In genomic region chr5:127140651-127141050, GRCm38 (mm10) we compare ENCODE assay signal across 18 mouse cellular contexts.
"Had no signal": no experiment of that assay in that cellular context is flagged by ENCODE, and none has a peak within 500 bp of the region (broad histone marks: within the 10 kb centered on the region; RNA-seq: fewer than 3 reads in every experiment).

No protein-coding gene starts in this region.

- H3K9me3 ChIP-seq: midbrain, embryonic 13.5 days; midbrain, embryonic 15.5 days; neural tube, embryonic 13.5 days; neural tube, embryonic 15.5 days had no signal

- DNase-seq: lung, adult 18-20 months; lung, embryonic 14.5 days; lung, postnatal 10 days; lung, postnatal 4 days; retina, postnatal 1 day; right cerebral cortex, adult 18-20 months; right cerebral cortex, postnatal 25 days; right cerebral cortex, postnatal 4 days; spleen, adult 18-20 months; thymus, adult 18-20 months; thymus, postnatal 14 days; thymus, postnatal 36 days had no signal

- H3K27me3 ChIP-seq: midbrain, embryonic 13.5 days; midbrain, embryonic 15.5 days; neural tube, embryonic 13.5 days; neural tube, embryonic 15.5 days had no signal

- ATAC-seq: midbrain, embryonic 13.5 days; midbrain, embryonic 15.5 days had no signal

- H3K27ac ChIP-seq: midbrain, embryonic 13.5 days; midbrain, embryonic 15.5 days; neural tube, embryonic 13.5 days; neural tube, embryonic 15.5 days had no signal

- H3K9ac ChIP-seq: lung, embryonic 14.5 days; midbrain, embryonic 13.5 days; midbrain, embryonic 15.5 days; neural tube, embryonic 13.5 days; neural tube, embryonic 15.5 days had no signal

- H3K4me3 ChIP-seq: midbrain, embryonic 13.5 days; midbrain, embryonic 15.5 days; myocyte; neural tube, embryonic 13.5 days; neural tube, embryonic 15.5 days had no signal

- H3K4me2 ChIP-seq: lung, embryonic 14.5 days; midbrain, embryonic 11.5 days; midbrain, embryonic 13.5 days; midbrain, embryonic 15.5 days; neural tube, embryonic 13.5 days; neural tube, embryonic 15.5 days had no signal

- H3K36me3 ChIP-seq: midbrain, embryonic 13.5 days; midbrain, embryonic 15.5 days; neural tube, embryonic 13.5 days; neural tube, embryonic 15.5 days had no signal

- H3K4me1 ChIP-seq: midbrain, embryonic 15.5 days; neural tube, embryonic 13.5 days; neural tube, embryonic 15.5 days had no signal
